Mouse (Mus musculus): ENCODE measurements around the gene Il18.

GRCm38 (mm10) chr9:50602055-50602845 is 47.6 kb downstream of the Il18 start:
- TF ChIP-seq POLR2AphosphoS2 (IDR thresholded peaks at IDR 0.05; ENCODE audit: insufficient read length, low read depth) (no peak), POLR2A (IDR thresholded peaks at IDR 0.05; ENCODE audit: insufficient read length, low read depth) (no peak), USF1 (IDR thresholded peaks at IDR 0.05; ENCODE audit: low read depth) (no peak), MAX (IDR thresholded peaks at IDR 0.05; ENCODE audit: low read depth) (no peak)

All from myocyte (in vitro differentiated cells).